Mouse (Mus musculus) mouse embryonic stem cell (cell line): Measurements from ENCODE around the gene Brd7.

Experiments
- in situ Hi-C, 2 experiments: fragments of 300-500 bp; cut with MboI; formaldehyde crosslinking; loops; 1 replicate in 1 of 2; 3 replicates in 1 of 2; pipeline ENCODE4 v1.14.3; 2019 to 2020; ENCODE audit warnings: low sequenced_read_pairs in 2 of 2, low pct_unique_long_range_greater_than_20kb in 1 of 2, mixed read lengths in 1 of 2; ENCODE audit not compliant: unreplicated experiment in 1 of 2

Gene Brd7

DNA sequence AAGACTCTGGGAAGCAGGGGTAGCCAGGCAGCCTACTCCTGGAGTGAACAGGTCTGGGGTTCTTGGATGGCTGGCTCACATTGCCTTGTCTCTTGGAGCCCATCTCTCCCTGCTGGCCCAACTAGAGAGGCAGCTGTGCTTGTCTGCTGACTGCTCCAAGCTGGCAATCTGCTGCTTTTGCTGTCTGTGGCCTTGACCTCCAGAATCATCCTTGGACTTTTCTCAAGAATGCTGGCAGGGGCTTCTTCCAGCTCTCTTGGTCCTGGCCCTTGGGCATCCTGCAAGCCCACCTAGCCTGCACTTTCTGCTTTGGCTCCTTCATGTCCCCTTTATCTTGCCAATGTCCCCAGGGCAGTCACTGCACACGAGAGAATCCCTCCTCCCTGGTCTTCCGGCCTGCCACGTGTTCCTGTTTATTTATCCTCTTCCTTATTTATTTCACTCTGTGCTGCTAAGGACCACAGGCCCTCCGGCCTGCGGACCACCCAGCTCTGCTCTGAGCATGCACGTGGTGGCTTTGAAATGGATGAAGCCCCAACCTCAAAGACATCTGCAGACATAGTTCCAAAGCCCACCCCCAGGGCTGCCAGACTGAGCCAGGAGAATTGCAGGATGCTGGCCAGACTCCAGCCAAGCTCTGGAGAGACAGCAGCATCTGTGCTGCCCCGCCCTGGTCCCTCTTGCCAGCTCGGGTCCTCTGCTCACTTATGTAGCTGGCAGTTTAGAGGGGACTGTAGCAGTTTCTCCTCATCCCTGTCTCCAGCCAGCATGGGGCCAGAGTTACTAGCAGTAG is 45.7 kb downstream of the Brd7 start:
- in situ Hi-C loops: no loop called here

DNA sequence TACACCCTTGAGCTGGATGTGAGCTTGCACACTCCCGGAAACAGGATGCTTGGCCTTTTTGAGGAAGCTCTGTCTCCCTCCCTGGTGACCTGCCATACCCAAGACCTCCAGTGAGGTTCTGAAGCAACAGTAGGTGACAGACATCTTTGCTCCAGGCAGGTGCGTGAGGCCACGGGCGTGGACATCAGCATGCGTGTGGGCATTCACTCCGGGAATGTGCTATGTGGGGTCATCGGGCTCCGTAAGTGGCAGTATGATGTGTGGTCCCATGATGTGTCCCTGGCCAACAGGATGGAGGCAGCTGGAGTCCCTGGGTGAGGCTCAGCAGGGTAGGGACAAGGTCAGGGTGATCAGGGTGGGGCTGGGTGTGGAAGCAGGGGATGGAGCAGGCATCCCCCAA is 46.7 kb downstream of the Brd7 start:
- in situ Hi-C loops: no loop called here

DNA sequence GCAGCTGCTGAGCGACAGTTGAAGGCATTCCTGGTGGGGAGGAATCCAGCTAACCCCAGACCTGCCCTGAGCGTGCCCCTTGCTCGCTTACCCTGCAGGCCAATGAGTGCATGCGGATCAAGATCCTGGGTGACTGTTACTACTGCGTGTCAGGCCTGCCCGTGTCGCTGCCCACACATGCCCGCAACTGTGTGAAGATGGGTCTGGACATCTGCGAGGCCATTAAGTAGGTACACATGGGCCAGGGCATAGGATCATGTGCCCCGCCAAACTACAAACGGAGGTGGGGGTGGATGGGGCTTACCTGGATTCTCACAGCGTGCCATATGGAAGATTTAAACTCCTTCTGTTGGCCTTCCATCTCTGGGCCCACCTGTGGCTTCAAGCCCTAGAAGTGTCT is 48.0 kb downstream of the Brd7 start:
- in situ Hi-C loops: loop anchor here in 1 of 2 experiments (5.0 kb wide), 1 partner anchor 42 kb away; the partner anchor contains the start of gene Adcy7

DNA sequence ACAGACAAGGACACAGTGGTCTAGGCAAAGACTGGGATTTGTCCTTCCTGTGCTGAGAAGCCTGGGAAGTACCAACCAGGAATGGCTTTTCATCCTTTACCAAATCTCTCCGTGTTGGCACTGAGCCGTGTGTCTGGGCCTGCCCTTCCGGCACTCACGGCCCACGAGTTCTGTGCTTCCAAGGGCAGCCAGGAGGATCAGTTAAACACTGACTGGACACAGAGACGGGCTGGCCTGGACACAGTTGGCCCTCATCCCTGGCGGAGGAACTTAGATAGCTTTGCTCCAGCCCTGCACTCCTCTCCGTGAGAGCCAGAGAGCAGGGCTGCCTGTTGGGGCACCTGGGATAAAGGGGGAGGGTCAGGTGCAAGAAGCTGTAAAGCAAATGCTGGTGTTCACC is 49.0 kb downstream of the Brd7 start:
- in situ Hi-C loops: loop anchor here in 1 of 2 experiments (5.0 kb wide), 1 partner anchor 41 kb away; the partner anchor contains the start of gene Adcy7

DNA sequence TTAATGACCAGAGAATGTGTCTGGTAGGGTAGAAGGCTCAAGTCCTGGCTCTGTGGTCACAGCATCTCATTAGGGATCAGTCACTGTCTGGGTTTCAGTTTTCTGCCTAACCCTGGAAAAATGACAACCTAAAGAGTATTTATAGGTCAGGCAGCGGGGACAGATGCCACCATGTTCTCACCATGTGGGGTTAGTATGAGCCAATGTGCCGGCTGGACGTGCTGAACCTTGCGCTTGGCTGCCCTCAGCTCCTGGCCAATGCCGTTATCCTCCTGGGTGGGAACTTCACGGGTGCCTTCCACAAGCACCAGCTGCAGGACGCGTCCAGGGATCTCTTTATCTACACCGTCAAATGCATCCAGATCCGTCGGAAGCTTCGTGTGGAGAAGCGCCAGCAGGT is 51.7 kb downstream of the Brd7 start:
- in situ Hi-C loops: loop anchor here in 1 of 2 experiments (5.0 kb wide), 1 partner anchor 38 kb away; the partner anchor contains the start of gene Adcy7

DNA sequence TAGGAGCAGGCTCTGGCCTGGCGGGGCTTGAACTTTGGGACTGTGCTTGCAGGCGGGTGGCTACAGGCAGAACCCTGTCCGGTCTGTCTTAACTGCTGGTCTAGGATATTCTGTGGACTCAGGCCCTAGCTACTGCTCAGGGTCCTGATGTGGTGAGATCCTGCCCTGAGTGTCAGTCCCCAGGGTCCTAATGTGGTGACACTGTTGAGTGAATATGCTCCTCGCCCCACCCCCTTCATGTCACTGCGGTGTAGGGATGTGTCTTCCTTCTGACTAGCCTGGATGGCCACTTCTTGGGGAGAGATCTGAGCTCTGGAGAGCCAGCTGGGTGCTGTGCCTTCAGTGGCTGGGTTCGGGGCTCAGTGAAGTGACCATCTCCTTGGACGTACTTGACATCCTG is 52.1 kb downstream of the Brd7 start:
- in situ Hi-C loops: loop anchor here in 1 of 2 experiments (5.0 kb wide), 1 partner anchor 38 kb away; the partner anchor contains the start of gene Adcy7

DNA sequence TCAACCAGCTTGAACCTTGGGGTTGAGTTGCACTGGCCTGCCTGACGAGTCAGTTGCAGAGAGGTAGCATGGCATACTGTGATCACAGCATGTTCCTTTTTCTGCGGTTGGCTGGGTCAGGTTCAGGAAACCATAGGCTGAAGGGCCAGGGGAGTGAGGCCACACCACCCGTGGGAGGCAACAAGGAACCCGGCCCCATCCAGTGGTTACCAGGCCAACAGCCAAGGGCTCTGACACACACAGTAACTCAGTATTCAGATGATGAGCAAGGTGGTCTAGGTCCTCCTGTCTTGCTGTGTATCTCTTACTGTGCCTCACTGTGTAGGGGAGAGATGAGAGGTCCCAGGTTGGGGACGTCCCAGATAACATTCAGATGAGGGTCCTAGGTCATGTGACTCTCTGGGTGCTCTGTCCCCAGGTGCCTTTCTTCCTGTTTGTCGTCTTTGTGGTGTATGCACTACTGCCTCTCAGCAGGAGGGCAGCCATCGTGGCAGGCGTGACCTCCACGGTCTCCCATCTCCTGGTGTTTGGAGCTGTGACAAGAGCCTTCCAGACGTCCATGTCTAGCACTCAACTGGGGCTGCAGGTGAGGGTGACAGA is 52.6 kb downstream of the Brd7 start:
- in situ Hi-C loops: no loop called here

DNA sequence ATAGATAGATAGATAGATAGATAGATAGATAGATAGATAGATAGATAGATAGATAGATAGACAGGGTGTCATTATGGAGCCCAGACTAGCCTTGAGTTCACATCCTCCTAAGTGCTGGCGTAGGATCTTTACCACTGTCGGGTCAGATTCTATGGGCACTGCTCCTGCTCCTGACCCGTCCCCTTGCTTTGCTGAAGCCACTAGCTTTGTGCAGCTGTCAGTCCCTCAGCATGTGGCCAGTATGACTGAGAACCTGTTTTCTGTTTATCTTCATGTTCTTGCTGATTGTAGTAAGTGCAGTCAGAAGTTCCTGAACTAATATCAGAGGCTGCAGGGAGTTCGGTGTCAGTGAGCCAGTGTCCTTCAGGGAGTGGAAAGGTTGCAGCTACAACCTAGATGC is 54.3 kb downstream of the Brd7 start:
- in situ Hi-C loops: no loop called here

DNA sequence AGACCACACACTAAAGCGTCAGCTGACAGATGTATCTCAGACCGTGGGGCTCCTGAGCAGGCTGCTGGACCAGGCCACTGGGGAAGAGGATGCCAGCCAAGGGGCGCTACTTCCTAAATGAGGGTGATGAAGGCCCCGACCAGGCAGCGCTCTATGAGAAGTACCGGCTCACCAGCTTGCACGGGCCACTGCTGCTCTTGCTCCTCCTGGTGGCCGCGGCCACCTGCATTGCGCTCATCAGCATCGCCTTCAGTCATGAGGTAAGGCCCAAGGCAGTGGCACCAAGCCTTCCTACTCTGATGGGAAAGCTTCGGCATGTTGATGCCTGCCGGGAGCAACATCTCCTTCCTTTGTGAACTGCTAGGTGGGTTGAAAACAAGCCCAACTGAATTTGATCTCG is 55.5 kb downstream of the Brd7 start:
- in situ Hi-C loops: no loop called here

DNA sequence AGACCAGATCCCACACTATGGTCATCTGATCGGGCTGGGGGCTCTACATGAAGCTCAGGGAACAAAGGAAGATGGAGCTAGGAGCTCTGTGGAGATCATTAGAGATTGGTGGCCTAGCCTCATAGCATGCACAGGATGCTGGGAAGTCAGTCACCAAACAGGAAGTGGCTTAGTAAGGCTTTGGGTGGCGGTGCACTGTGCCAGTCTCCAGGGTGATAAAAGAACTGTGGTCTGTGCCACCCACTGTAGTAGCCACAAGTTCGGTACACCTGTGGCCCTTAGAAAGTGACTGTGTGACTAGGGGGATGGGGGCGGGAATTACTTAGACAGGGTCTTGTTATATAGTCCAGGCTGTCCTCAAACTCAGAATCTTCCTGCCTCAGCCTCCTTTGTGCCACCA is 56.2 kb downstream of the Brd7 start:
- in situ Hi-C loops: no loop called here

DNA sequence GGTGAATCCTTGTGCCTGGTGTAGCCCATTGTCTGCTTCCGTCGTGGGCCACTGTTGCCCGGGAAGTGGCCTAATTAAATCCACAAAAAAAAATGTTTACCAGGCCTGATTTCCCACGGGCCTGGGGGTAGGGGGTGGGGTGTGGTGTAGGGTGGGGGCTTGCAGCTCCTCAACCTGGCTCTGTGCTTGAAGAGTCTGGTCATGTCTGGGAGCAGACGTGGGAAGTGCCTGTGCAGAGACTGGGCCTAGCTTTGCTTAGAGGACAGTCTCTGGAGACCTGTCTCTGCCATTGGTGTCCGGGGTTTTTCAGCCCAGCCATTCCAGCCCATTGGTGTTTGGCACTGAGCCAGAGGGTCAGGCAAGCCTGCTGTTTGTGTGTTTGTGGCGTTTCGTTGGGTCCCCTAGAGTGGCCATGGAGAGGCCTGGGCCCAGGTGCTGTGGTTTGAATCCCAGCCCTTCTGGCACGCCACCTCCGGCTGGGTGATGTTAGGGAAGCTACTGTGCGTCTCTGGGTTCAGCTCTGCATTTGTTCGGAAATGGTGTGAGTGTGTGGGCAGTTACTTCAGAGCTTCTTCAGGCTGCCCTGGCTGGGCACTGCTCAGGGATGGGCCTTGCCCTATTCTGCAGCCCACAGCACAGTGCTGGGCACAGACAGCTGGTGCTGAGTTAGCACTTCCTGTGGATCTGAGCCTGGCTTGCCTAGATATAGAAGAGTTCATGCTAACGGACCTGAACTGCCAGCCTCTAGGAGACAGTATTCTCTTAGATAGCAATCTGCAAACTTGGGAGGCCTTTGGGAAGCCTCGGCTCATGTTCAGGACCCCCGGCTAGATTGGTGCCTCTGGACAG is 60.2 kb downstream of the Brd7 start:
- in situ Hi-C loops: no loop called here

DNA sequence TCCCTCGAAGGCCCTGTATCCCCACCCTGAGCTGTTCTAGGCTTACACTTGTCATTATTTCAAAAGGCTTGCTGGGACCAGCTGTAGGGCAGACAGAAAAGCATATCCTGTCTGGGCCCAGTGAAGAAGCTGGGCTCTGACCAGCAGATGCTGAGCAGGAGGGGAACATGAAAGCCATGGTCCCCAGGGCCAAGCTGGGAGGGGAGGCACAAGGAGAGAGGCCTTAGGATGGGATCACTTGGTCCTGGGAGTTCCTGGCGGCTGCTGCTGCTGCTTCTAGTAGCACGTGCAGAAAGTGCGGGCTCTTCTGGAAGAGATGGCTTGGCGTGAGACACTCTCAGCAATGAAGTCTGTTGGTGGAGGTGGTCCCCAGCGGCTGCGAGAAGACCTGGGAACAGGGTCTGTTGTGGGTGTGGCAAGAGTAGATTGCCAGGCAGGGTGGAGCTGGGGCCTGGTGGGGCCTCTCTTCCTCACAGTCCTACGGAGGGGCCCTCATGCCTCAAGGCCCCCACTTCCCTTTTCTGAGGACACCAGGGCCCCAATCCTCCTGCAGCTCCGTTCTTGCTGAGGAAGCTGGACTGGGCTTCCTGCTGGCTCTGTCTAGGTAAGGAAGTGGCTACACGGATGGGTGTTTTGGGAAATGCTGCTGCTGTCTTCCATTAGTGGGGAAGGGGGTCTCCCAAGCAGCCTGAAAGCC is 61.9 kb downstream of the Brd7 start:
- in situ Hi-C loops: no loop called here

DNA sequence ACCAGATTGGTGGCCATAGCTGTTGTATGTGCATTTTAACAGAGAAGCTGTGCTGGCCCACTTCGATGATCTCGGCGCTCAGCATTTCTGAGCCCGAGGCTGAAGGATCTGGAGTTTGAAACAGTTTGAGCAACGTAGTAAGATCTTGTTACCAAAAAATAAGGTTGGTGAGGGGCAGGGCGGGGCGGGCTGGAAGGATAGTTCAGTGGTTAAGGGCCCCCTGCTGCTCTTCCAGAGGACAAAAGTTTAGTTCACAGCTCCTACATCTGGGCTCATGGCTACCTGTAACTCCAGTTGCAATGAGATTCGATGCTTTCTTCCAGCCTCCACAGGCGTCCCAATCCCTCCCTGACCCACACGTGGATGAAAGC is 63.3 kb downstream of the Brd7 start:
- in situ Hi-C loops: no loop called here

DNA sequence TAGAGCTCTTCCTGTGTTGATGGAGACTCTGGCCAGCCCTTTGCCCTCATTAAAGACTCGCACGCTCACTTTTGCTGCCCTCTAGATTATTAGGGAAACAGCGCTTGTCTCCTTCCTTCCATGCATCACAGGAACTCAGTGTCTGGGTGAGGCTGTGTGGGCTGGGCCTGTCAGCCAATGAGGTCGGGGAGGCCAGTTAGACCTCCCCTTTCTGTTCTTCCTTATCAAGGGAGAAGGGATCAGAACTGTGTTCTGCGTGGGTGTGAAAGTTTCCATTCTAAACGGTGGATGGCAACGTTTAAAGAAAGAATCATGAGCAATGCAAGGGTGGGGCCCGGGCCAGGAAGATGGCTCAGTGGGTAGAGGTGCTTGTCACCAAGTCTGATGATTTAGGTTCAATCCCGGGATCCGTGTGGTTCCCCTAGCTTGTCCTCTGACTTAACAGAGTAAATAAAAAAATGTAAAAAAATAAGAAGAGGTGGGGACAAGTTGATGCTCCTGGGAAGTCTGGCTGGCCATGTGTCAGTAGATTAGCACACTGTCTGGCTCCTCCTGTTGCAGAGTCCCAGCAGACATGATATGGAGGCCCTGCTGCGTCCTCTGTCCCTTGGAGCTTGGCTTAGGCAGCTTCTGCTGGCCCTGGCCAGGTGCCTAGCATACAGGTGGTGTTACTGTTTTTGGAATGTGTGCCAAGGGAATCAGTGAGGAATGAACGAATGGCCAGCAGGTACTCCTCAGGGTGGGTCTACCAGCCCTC is 63.8 kb downstream of the Brd7 start:
- in situ Hi-C loops: no loop called here

DNA sequence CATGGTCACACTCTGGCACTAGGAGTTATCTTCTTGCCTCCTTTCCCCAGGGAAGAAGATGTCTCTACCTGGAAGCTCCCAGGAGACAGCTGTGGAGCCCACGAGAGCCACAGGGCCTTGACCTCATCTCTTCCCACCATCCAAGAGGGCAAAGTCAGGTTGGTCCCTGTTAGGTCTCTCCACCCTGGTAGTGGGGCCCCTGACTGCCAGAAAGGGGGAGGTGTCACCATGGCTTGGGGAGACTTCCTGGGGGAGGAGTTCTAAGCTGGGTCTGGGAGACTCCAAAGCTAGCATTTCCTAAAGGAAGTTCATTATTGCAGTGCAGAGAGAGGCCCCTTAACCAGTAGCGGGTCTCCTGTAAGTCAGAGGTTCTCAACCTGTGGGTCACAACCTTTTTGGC is 67.0 kb downstream of the Brd7 start:
- in situ Hi-C loops: no loop called here

DNA sequence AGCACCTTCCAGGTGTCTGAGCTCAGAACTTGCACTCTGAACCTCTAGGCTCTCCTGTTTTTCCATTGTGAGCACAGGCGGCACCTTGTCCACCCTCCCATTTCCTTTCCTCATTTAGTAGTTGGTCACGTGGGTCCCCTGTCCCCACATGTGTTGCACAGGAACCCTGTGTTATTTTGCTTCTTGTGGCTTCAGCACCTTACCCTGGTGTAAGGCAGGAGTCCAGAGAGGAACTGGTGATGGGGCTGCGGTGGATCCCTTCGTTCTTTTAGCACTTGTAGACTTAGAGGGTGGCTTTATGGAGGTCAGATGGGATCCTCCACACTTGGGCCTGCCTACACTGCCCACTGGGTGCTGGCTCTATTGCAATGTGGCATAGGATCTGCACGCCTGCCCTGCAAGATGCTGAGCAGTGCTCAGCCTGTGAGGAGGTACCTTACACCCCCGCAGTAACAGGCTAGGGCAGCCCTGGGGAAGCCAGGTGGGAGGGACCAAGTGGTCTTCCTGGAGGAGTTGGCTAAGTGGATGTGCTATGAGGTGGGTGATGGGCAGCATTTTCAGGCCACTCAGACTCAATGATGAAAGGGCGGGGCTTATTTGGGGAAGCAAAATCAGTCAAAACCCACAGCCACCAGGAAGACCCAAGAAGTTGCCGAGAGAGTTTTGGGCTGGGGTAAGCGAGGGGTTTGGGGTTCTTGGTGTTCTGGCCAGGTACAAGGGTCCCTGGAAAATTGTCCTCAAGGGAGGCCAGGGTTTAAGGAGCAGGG is 68.2 kb downstream of the Brd7 start:
- in situ Hi-C loops: no loop called here

DNA sequence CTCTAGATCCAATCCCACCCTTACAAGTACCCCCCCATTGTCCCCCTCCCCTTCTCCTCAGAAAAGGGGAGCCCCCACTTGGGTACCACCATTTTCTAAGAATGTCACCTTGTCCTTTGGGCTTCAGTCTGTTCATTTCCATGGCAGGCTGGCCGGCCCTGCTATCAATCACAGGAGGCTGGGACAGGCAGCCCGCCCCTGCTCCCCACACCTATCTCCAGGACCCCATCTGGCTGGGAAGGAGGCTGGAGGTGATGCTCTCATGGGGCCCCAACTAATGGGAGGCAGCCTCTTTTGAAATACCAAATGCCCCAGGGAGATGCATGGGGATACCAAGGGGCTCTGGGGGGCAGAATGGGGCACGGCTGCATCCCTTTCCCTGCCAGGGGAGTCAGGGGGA is 69.1 kb downstream of the Brd7 start:
- in situ Hi-C loops: no loop called here
